Mouse (Mus musculus): ENCODE measurements at regions not wholly inside any gene's neighbourhood (a gene's known extent, or its start where the extent isn't known, plus 50 kb on each side); places are given as distances from the start of the nearest gene placed in this dataset.

DNA sequence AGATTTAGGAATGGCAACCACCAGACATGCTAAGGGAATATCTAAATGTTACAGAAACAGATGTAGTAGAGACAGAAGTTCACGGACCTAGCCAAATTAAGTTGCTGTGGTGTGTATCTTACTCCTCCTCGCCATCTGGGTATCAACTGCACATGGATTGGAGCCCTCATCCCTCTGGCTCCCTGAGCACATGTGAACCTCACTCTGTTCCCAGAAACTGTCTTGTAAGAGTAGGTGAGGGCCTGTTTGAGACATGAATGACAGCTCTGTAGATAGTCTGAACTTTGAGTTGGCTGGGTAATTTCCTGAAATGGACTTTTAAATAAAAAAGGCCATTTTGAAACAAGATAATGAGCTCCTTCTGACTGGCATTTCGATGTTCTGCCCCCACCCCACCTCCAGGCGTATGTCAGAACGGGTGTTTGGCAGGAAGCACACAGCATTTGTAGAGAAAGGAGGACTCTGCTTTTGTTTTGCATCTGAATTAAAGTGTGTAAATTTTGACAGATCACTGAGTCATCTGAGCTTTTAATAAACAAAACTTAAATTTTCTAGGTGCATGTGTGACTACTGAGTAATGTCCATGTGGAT is 196.9 kb upstream of the Cep126 start:
- DNase-seq, result peak; percentile 36

DNA sequence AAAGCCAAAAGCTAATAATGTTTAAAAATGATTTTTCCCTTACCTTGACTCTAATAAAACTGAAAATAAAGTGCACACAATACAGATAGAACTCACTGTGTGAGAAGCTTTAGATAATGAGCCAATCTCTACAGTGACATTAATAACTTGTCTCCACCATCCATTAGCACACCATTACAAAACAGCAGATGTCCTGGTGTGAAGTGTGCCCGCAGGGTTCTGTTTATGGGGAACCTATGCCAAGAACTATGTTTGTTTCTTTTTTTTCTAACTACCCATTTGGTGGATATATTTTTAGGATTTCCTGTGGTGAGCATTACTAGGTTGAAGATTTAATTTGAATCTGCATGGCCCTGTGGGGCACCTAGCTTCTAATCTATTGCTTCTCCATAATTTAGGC is 203.3 kb upstream of the Trpc6 start:
- no peak for DNase-seq

GRCm38 (mm10) chr9:8351071-8351470 is 192.9 kb upstream of the Trpc6 start:
- DNase-seq, result no peak
